Mouse (Mus musculus) heart, embryonic 15.5 days (tissue): ENCODE measurements at regions not wholly inside any gene's neighbourhood (a gene's known extent, or its start where the extent isn't known, plus 50 kb on each side); places are given as distances from the start of the nearest gene placed in this dataset.

Experiments
- ATAC-seq: fragments of 200-750 bp; cut with Nextera tagmentation; replicated peaks from 2 replicates; pipeline ENCODE4 v1.8.0; 2017; ENCODE audit warnings: low read depth, moderate TSS enrichment; ENCODE audit not compliant: insufficient number of reproducible peaks, insufficient read depth, low FRiP score
- H3K27ac ChIP-seq: fragments of 300-500 bp; sonication (generic); 2 replicates; pipeline ENCODE4 v1.5.1; 2015; ENCODE audit warnings: mild to moderate bottlenecking, inconsistent platforms
- H3K27me3 ChIP-seq: fragments of 300-500 bp; sonication (generic); 2 replicates; pipeline ENCODE4 v1.6.1; 2015; ENCODE audit warnings: inconsistent platforms
- H3K36me3 ChIP-seq: fragments of 300-500 bp; sonication (generic); 2 replicates; pipeline ENCODE4 v1.6.1; 2015; ENCODE audit warnings: mild to moderate bottlenecking, inconsistent platforms
- H3K4me1 ChIP-seq: fragments of 300-500 bp; sonication (generic); replicated peaks from 2 replicates; pipeline ENCODE4 v1.6.1; 2015; ENCODE audit warnings: inconsistent platforms
- H3K4me2 ChIP-seq: fragments of 300-500 bp; sonication (generic); 2 replicates; pipeline ENCODE4 v1.6.1; 2015; ENCODE audit warnings: inconsistent platforms, mild to moderate bottlenecking, moderate library complexity
- H3K4me3 ChIP-seq: fragments of 300-500 bp; sonication (generic); 2 replicates; pipeline ENCODE4 v1.5.1; 2015; ENCODE audit warnings: mild to moderate bottlenecking, inconsistent platforms
- H3K9ac ChIP-seq: fragments of 300-500 bp; sonication (generic); 2 replicates; pipeline ENCODE4 v1.6.1; 2015; ENCODE audit warnings: mild to moderate bottlenecking, inconsistent platforms
- H3K9me3 ChIP-seq: fragments of 300-500 bp; sonication (generic); replicated peaks from 2 replicates; pipeline ENCODE4 v1.6.1; 2016; ENCODE audit warnings: inconsistent platforms
- WGBS: fragments of 180-500 bp; shearing (Covaris S2); methylation state at CpG from one replicate; pipeline ENCODE4 v1.1.7; 2015; ENCODE audit warnings: mixed read lengths; 5-methylcytosine and 5-hydroxymethylcytosine counted together

- ATAC-seq = peak; percentile 82
- H3K9ac ChIP-seq = no peak overlapping the region
- H3K4me1 ChIP-seq = peaks cover 44% of the 10 kb centered on the region
- peak overlapping the region; percentile 37 for H3K4me2 ChIP-seq
- peaks cover 16% of the 10 kb centered on the region; the same call in 1 of the 2 replicates for H3K27me3 ChIP-seq
- no peak overlapping the region for H3K4me3 ChIP-seq
- H3K9me3 ChIP-seq = no peaks in the 10 kb centered on the region
- H3K27ac ChIP-seq = peak overlapping the region; percentile 79
- 28% methylated on average over 12 of the region's 12 CpGs for WGBS
- no peaks in the 10 kb centered on the region for H3K36me3 ChIP-seq
Measured at GRCm38 (mm10) chr13:58495390-58496073, 92.4 kb upstream of the Hnrnpk start.

DNA sequence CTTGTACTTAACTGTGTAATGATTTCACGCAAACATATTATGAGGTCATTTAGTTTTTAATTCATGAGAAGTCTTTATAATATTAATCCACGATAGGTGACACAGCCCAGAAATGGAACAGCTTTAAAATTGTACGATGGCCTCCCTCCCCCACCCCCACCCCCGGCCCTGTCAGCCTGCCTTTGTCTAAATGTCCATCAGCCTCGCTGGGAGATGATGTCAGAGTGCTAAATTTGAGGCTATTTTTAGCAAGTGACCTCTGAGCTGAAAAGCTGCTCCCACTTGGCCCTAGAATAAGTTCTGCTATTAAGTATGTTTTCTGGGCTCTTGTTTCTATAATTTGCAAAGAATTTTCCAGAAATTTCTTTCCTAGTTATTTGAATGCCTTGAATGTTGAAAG is 91.6 kb upstream of the Hnrnpk start:
- 0 out of 2 replicates have a peak overlapping the region, but pooled peaks have one; percentile 8 for H3K4me2 ChIP-seq
- no peaks in the 10 kb centered on the region for H3K9me3 ChIP-seq
- 35% methylated on average over 5 of the region's 5 CpGs for WGBS
- H3K4me1 ChIP-seq = peaks cover 44% of the 10 kb centered on the region
- peaks cover 9% of the 10 kb centered on the region; the same call in 1 of the 2 replicates for H3K27me3 ChIP-seq
- ATAC-seq = no peak
- no peaks in the 10 kb centered on the region for H3K36me3 ChIP-seq
- no peak overlapping the region for H3K9ac ChIP-seq
- H3K4me3 ChIP-seq = no peak overlapping the region
- H3K27ac ChIP-seq = peak overlapping the region; percentile 79

- no peak overlapping the region for H3K27ac ChIP-seq
- no peaks in the 10 kb centered on the region for H3K36me3 ChIP-seq
- H3K4me1 ChIP-seq = peaks cover 20% of the 10 kb centered on the region
- no peak for ATAC-seq
- no peak overlapping the region for H3K9ac ChIP-seq
- no peak overlapping the region for H3K4me3 ChIP-seq
- no peak overlapping the region for H3K4me2 ChIP-seq
- no peaks in the 10 kb centered on the region for H3K9me3 ChIP-seq
- WGBS = 33% methylated on average over 8 of the region's 8 CpGs
- no peaks in the 10 kb centered on the region for H3K27me3 ChIP-seq
Measured at GRCm38 (mm10) chr13:58490829-58491228, 87.7 kb upstream of the Hnrnpk start.

GRCm38 (mm10) chr13:58485011-58485410 is 81.9 kb upstream of the Hnrnpk start:
- H3K4me1 ChIP-seq = peaks cover 7% of the 10 kb centered on the region; the same call in 1 of the 2 replicates
- no peak overlapping the region for H3K4me2 ChIP-seq
- no peaks in the 10 kb centered on the region for H3K36me3 ChIP-seq
- no peak for ATAC-seq
- 88% methylated on average over 10 of the region's 10 CpGs for WGBS
- H3K27ac ChIP-seq = no peak overlapping the region
- no peak overlapping the region for H3K9ac ChIP-seq
- no peaks in the 10 kb centered on the region for H3K27me3 ChIP-seq
- H3K4me3 ChIP-seq = no peak overlapping the region
- no peaks in the 10 kb centered on the region for H3K9me3 ChIP-seq

- no peak overlapping the region for H3K4me3 ChIP-seq
- no peak overlapping the region for H3K9ac ChIP-seq
- 66% methylated on average over 9 of the region's 9 CpGs for WGBS
- no peak for ATAC-seq
- no peaks in the 10 kb centered on the region for H3K36me3 ChIP-seq
- H3K27ac ChIP-seq = no peak overlapping the region
- H3K4me2 ChIP-seq = no peak overlapping the region
- no peaks in the 10 kb centered on the region for H3K9me3 ChIP-seq
- peaks cover 7% of the 10 kb centered on the region; the same call in 1 of the 2 replicates for H3K4me1 ChIP-seq
- H3K27me3 ChIP-seq = no peaks in the 10 kb centered on the region
Measured at GRCm38 (mm10) chr13:58482701-58483100, 79.6 kb upstream of the Hnrnpk start.

DNA sequence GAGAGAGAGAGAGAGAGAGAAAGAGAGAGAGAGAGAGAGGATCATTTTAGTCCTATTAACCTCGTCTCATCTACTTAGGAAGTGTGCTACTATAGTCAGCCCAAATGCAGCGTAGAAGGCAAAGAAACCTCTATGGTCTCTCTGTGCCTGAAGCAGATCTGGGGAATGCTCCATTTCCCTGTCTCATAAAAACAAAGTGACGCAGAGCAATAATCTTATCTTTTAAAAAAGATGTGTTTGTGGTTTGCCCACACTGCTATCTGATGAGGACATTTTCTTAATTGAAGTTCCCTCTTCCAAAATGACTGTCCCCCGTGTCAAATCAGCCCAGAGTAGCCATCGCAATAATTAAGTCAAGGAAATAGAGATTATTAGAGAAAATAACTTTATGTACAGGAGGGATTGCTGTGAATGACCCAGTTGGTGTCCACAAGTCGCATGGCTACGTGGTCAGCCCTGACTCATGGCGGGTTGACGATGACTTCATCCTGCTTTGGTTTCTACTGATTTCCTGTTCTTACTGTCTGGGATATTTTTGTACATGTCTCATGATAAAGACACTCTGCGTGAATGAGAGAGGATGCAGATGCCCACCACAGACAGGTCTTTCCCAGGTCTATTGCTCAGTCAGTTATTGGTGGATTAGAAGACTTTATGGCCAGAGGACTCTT is 77.9 kb upstream of the Hnrnpk start:
- H3K4me2 ChIP-seq = no peak overlapping the region
- H3K9me3 ChIP-seq = no peaks in the 10 kb centered on the region
- H3K27ac ChIP-seq = no peak overlapping the region
- no peak overlapping the region for H3K4me3 ChIP-seq
- H3K4me1 ChIP-seq = peaks cover 7% of the 10 kb centered on the region; the same call in 1 of the 2 replicates
- H3K36me3 ChIP-seq = no peaks in the 10 kb centered on the region
- H3K27me3 ChIP-seq = no peaks in the 10 kb centered on the region
- ATAC-seq = no peak
- H3K9ac ChIP-seq = no peak overlapping the region
- 54% methylated on average over 10 of the region's 10 CpGs for WGBS

GRCm38 (mm10) chr13:58480388-58480927 is 77.3 kb upstream of the Hnrnpk start:
- Histone ChIP-seq H3K4me2 (no peak overlapping the region), H3K36me3 (no peaks in the 10 kb centered on the region), H3K9ac (no peak overlapping the region), H3K27ac (no peak overlapping the region), H3K4me1 (peaks cover 7% of the 10 kb centered on the region; the same call in 1 of the 2 replicates), H3K27me3 (no peaks in the 10 kb centered on the region), H3K9me3 (no peaks in the 10 kb centered on the region), H3K4me3 (no peak overlapping the region)
- WGBS = 87% methylated on average over 8 of the region's 8 CpGs
- ATAC-seq = no peak

DNA sequence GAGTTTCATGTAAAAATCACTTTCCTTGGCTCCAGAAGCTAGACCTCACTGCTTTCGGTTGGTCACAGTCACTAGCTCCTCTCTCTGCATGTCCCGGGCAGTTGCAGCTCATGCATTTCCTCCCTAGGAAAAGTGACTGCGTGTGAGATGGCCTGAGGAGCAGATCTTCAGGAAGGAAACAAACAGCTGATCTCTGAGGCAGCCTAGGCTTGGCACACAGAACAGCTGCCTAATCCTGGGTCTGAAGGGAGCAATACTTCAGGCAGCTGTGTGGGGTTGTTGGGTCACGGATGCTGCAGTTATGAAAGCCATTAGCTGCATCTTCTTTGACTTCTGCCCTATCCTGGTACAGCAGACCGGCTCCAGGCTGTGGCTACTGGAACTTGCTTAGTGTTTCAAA is 75.3 kb upstream of the Hnrnpk start:
- H3K4me2 ChIP-seq = no peak overlapping the region
- ATAC-seq = no peak
- H3K9me3 ChIP-seq = no peaks in the 10 kb centered on the region
- WGBS = 63% methylated on average over 5 of the region's 5 CpGs
- H3K27me3 ChIP-seq = no peaks in the 10 kb centered on the region
- H3K4me3 ChIP-seq = no peak overlapping the region
- H3K27ac ChIP-seq = no peak overlapping the region
- H3K9ac ChIP-seq = no peak overlapping the region
- H3K36me3 ChIP-seq = no peaks in the 10 kb centered on the region
- H3K4me1 ChIP-seq = peaks cover 7% of the 10 kb centered on the region; the same call in 1 of the 2 replicates

GRCm38 (mm10) chr13:58477253-58477652 is 74.1 kb upstream of the Hnrnpk start:
- Histone ChIP-seq H3K4me2 (no peak overlapping the region), H3K9me3 (no peaks in the 10 kb centered on the region), H3K9ac (no peak overlapping the region), H3K4me1 (peaks cover 7% of the 10 kb centered on the region; the same call in 1 of the 2 replicates), H3K36me3 (no peaks in the 10 kb centered on the region), H3K4me3 (no peak overlapping the region), H3K27ac (no peak overlapping the region), H3K27me3 (peaks cover 9% of the 10 kb centered on the region)
- WGBS = 85% methylated on average over 6 of the region's 6 CpGs
- ATAC-seq = no peak

DNA sequence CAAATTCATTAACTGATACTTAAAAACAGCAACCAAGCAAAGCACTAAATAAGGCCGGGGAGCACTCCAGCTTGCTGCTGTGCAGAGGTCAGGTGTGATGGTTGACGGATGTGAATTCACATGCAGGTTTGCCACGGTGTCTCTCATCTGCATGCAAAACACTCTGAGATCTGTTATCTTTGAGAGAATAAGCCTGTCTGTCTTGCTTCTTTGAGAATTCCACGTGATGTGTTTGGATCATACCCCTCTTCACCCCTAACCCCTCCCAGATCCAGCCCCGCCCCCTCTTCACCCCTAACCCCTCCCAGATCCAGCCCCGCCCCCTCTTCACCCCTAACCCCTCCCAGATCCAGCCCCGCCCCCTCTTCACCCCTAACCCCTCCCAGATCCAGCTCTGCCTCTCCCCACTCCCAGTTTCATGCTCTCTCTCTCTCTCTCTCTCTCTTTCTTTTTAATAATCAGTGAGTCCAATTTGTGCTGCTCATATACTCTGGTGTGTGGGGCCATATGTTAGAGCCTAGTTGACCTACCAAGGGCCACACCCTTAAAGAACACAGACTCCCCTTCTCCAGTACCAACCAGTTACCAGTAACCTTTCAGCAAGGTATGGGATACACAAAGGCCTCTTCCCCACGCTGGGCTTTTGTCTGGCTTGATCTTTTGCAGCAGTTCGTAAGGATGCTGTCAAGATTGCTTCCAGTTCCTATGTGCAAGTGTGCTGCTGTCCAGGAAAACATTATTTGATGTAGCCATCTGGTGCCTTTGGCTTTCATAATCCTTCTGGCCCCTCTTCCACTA is 73.1 kb upstream of the Hnrnpk start:
- ATAC-seq = 0 out of 2 replicates have a peak, but pooled peaks have one; percentile 50
- 49% methylated on average over 9 of the region's 9 CpGs for WGBS

DNA sequence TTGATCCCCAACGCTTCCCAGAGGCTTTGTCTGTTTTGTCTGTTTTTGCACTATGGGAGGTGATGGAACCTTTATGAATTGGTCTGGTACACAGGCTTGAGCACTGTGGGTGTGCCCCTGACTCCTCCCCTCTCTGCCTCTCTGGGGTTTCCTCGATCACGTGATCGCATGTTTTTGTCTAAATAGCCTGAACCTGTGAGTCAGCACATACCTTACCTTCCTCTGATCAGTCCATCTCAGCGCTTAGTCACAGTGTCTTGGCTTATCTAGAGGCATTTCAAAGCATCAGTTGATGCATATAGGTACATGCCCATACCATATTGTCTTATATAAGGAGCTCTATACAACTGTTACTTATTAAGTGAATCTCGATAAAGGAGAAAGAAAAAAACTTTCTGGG is 72.4 kb upstream of the Hnrnpk start:
- ATAC-seq = 0 out of 2 replicates have a peak, but pooled peaks have one; percentile 22
- Histone ChIP-seq H3K4me1 (peaks cover 4% of the 10 kb centered on the region; the same call in 1 of the 2 replicates), H3K4me3 (no peak overlapping the region), H3K27me3 (peaks cover 9% of the 10 kb centered on the region), H3K36me3 (no peaks in the 10 kb centered on the region), H3K27ac (no peak overlapping the region), H3K4me2 (no peak overlapping the region), H3K9me3 (no peaks in the 10 kb centered on the region), H3K9ac (no peak overlapping the region)
- 50% methylated on average over 6 of the region's 6 CpGs for WGBS

More for the DNA sequence above, 73.1 kb upstream of the Hnrnpk start:
- Histone ChIP-seq H3K4me3 (no peak overlapping the region), H3K9ac (no peak overlapping the region), H3K4me1 (peaks cover 3% of the 10 kb centered on the region), H3K27me3 (peaks cover 9% of the 10 kb centered on the region), H3K36me3 (no peaks in the 10 kb centered on the region), H3K9me3 (no peaks in the 10 kb centered on the region), H3K27ac (no peak overlapping the region), H3K4me2 (no peak overlapping the region)
